Mouse (Mus musculus) ES-Bruce4 (cell line): ENCODE results near the gene Ninl.

Experiments
- CTCF ChIP-seq: IDR thresholded peaks from one replicate; pipeline ENCODE4 v1.8.1; 2011; ENCODE audit warnings: low read depth, low read length
- EP300 ChIP-seq: IDR thresholded peaks from 2 replicates; pipeline ENCODE4 v1.6.1; 2011; ENCODE audit warnings: low read depth, low read length; ENCODE audit not compliant: insufficient read depth

- TF ChIP-seq EP300 (no peak), CTCF (no peak)
These were observed 151.8 kb downstream of the Ninl start for GRCm38 (mm10) chr2:150887370-150887769.
